10 mouse cellular contexts compared by ENCODE assay signal in the genomic region with DNA sequence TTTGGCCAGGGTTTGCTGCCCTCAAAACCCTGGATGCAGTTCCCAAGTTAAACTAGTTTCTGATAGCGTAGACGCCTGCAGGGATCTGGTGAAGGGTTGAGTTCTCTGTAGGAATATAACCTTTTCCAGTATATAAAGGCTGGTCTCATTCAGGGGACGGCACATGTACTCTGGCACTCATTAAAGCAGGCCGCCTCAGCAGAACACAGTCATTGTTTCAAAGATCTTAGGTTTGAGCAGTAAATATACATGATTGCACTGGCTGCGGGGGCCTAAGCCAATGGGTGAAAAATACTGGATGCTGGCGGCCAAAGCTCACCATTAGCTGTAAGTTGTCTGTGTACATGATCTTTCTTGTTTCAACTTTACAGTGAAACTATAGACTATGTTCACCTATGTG.
A peak's percentile ranks its signal among the peaks of the same experiment; 100 is the strongest.
DNase-seq lines count a peak whose midpoint lies in the region; ATAC-seq lines count a peak whose summit lies in the region.
"Had no signal": no experiment of that assay in that cellular context is flagged by ENCODE, and none has a peak within 500 bp of the region (broad histone marks: within the 10 kb centered on the region; RNA-seq: fewer than 3 reads in every experiment).

No protein-coding gene starts in this region.

- peak overlapping the region; percentile 29 for H3K4me2 ChIP-seq in heart, embryonic 15.5 days
- H3K4me2 ChIP-seq in hindbrain, embryonic 15.5 days = no peak overlapping the region
- H3K4me2 ChIP-seq in midbrain, embryonic 13.5 days (replicated peaks) = peak overlapping the region; percentile 33; the same call in 1 of the 2 replicates
- H3K4me2 ChIP-seq in kidney, embryonic 14.5 days (replicated peaks; ENCODE audit: low read depth, low read length) = no peak overlapping the region

- H3K4me1 ChIP-seq in heart, embryonic 15.5 days (replicated peaks) = peaks cover 33% of the 10 kb centered on the region
- H3K4me1 ChIP-seq in forebrain, embryonic 10.5 days = peaks cover 51% of the 10 kb centered on the region
- peaks cover 17% of the 10 kb centered on the region for H3K4me1 ChIP-seq in hindbrain, embryonic 15.5 days (replicated peaks)
- H3K4me1 ChIP-seq in midbrain, embryonic 13.5 days (replicated peaks) = peaks cover 45% of the 10 kb centered on the region
- no peaks in the 10 kb centered on the region for H3K4me1 ChIP-seq in kidney, embryonic 14.5 days (ENCODE audit: control insufficient read depth, insufficient read depth, low read length)

- no peak overlapping the region for H3K9ac ChIP-seq in heart, embryonic 15.5 days
- no peak overlapping the region for H3K9ac ChIP-seq in hindbrain, embryonic 15.5 days
- 0 out of 2 replicates have a peak overlapping the region, but pooled peaks have one; percentile 4 for H3K9ac ChIP-seq in midbrain, embryonic 13.5 days (replicated peaks)
- H3K9ac ChIP-seq in kidney, embryonic 14.5 days (ENCODE audit: low read depth, low read length) = no peak overlapping the region

- no peaks in the 10 kb centered on the region for H3K27me3 ChIP-seq in heart, embryonic 15.5 days
- no peaks in the 10 kb centered on the region for H3K27me3 ChIP-seq in forebrain, embryonic 10.5 days (ENCODE audit: poor library complexity, severe bottlenecking)
- no peaks in the 10 kb centered on the region for H3K27me3 ChIP-seq in hindbrain, embryonic 15.5 days
- H3K27me3 ChIP-seq in midbrain, embryonic 13.5 days = no peaks in the 10 kb centered on the region
- no peaks in the 10 kb centered on the region for H3K27me3 ChIP-seq in kidney, embryonic 14.5 days (ENCODE audit: control insufficient read depth, insufficient read depth, low read length)

- H3K9me3 ChIP-seq in heart, embryonic 15.5 days (replicated peaks) = no peaks in the 10 kb centered on the region
- H3K9me3 ChIP-seq in forebrain, embryonic 10.5 days = no peaks in the 10 kb centered on the region
- H3K9me3 ChIP-seq in hindbrain, embryonic 15.5 days = no peaks in the 10 kb centered on the region
- H3K9me3 ChIP-seq in midbrain, embryonic 13.5 days = no peaks in the 10 kb centered on the region
- no peaks in the 10 kb centered on the region for H3K9me3 ChIP-seq in kidney, embryonic 14.5 days (ENCODE audit: control insufficient read depth, low read length)

- peak overlapping the region; percentile 84 for H3K27ac ChIP-seq in heart, embryonic 15.5 days
- peak overlapping the region; percentile 82 for H3K27ac ChIP-seq in forebrain, embryonic 10.5 days
- peak overlapping the region; percentile 75 for H3K27ac ChIP-seq in hindbrain, embryonic 15.5 days (replicated peaks)
- H3K27ac ChIP-seq in midbrain, embryonic 13.5 days = peak overlapping the region; percentile 74
- H3K27ac ChIP-seq in kidney, embryonic 14.5 days (ENCODE audit: low read depth, low read length) = no peak overlapping the region

- no peak for DNase-seq in heart, adult 18-20 months
- no peak for DNase-seq in forebrain, embryonic 10.5 days (ENCODE audit: extremely low spot score, low spot score)
- DNase-seq in layer of hippocampus, adult 11-12 months (ENCODE audit: low spot score) = no peak
- DNase-seq in cerebellum, adult 11-12 months = no peak
- DNase-seq: lung, postnatal 14 days; spleen, adult 18-20 months had no signal

- H3K4me3 ChIP-seq in heart, embryonic 15.5 days = no peak overlapping the region
- no peak overlapping the region for H3K4me3 ChIP-seq in forebrain, embryonic 10.5 days
- H3K4me3 ChIP-seq in hindbrain, embryonic 15.5 days = no peak overlapping the region
- H3K4me3 ChIP-seq in midbrain, embryonic 13.5 days (replicated peaks) = no peak overlapping the region
- no peak overlapping the region for H3K4me3 ChIP-seq in kidney, embryonic 14.5 days (ENCODE audit: low read length)

- H3K36me3 ChIP-seq in heart, embryonic 15.5 days = no peaks in the 10 kb centered on the region
- no peaks in the 10 kb centered on the region for H3K36me3 ChIP-seq in forebrain, embryonic 10.5 days (replicated peaks)
- H3K36me3 ChIP-seq in hindbrain, embryonic 15.5 days = no peaks in the 10 kb centered on the region
- no peaks in the 10 kb centered on the region for H3K36me3 ChIP-seq in midbrain, embryonic 13.5 days
- no peaks in the 10 kb centered on the region for H3K36me3 ChIP-seq in kidney, embryonic 14.5 days (ENCODE audit: control insufficient read depth, insufficient read depth, low read length)

- WGBS in heart, embryonic 15.5 days = 78% methylated on average over 6 of the region's 6 CpGs
- 81% methylated on average over 6 of the region's 6 CpGs for WGBS in forebrain, embryonic 10.5 days
- 66% methylated on average over 6 of the region's 6 CpGs for WGBS in hindbrain, embryonic 15.5 days
- WGBS in midbrain, embryonic 13.5 days = 72% methylated on average over 6 of the region's 6 CpGs
- WGBS in kidney, embryonic 14.5 days = 90% methylated on average over 6 of the region's 6 CpGs

- ATAC-seq in heart, embryonic 15.5 days (replicated peaks; ENCODE audit: insufficient number of reproducible peaks, insufficient read depth, low FRiP score, low read depth) = no peak
- no peak for ATAC-seq in hindbrain, embryonic 15.5 days (ENCODE audit: low FRiP score, low read depth)
- ATAC-seq in midbrain, embryonic 13.5 days = no peak
- no peak for ATAC-seq in kidney, embryonic 14.5 days (ENCODE audit: low FRiP score, low TSS enrichment)

Comparison
In these comparisons a context has a peak if more than half of its experiments do, and no peak if none do; other contexts are left out.
1. H3K4me2 ChIP-seq: peak in heart, embryonic 15.5 days (single experiment) and midbrain, embryonic 13.5 days (single experiment); none in hindbrain, embryonic 15.5 days (single experiment) and kidney, embryonic 14.5 days (single experiment).